Mouse (Mus musculus) limb, embryonic 14.5 days (tissue): ENCODE results near the gene B3gnt3. TPM values are rescaled to one million over a fixed set of nuclear protein-coding genes. Genes with fewer than 3 reads are reported as not detected.
"Not testable (repeated sequence)": the region's sequence is repeated elsewhere in the genome, so short reads cannot be mapped to it uniquely, and the experiment has no call there.

Source experiments
- ATAC-seq: fragments of 200-750 bp; cut with Nextera tagmentation; 2 replicates; pipeline ENCODE4 v1.8.0; 2017; ENCODE audit warnings: low read depth, moderate number of reproducible peaks, moderate TSS enrichment; ENCODE audit not compliant: low FRiP score
- DNase-seq: peaks from one replicate; pipeline ENCODE4 v3.0.0-alpha.2; 2015; ENCODE audit warnings: low spot score
- H3K27ac ChIP-seq: fragments of 300-500 bp; sonication (generic); replicated peaks from 2 replicates; pipeline ENCODE4 v1.5.1; 2014; ENCODE audit warnings: low read depth, mild to moderate bottlenecking, low read length, moderate library complexity, mixed read lengths
- H3K27me3 ChIP-seq: fragments of 300-500 bp; sonication (generic); 2 replicates; pipeline ENCODE4 v1.6.1; 2014; ENCODE audit warnings: low read length, mixed read lengths; ENCODE audit not compliant: control insufficient read depth, insufficient read depth
- H3K36me3 ChIP-seq: fragments of 300-500 bp; sonication (generic); 2 replicates; pipeline ENCODE4 v1.6.1; 2014; ENCODE audit warnings: mild to moderate bottlenecking, low read length, moderate library complexity, mixed read lengths; ENCODE audit not compliant: control insufficient read depth, insufficient read depth
- H3K4me1 ChIP-seq: fragments of 300-500 bp; sonication (generic); 2 replicates; pipeline ENCODE4 v1.6.1; 2014; ENCODE audit warnings: antibody characterized with exemption, low read length, mixed read lengths; ENCODE audit not compliant: control insufficient read depth, insufficient read depth
- H3K4me2 ChIP-seq: fragments of 300-500 bp; sonication (generic); replicated peaks from 2 replicates; pipeline ENCODE4 v1.6.1; 2014; ENCODE audit warnings: low read depth, mild to moderate bottlenecking, low read length, moderate library complexity; ENCODE audit not compliant: severe bottlenecking
- H3K4me3 ChIP-seq: fragments of 300-500 bp; sonication (generic); replicated peaks from 2 replicates; pipeline ENCODE4 v1.5.1; 2014; ENCODE audit warnings: low read length
- H3K9ac ChIP-seq: fragments of 300-500 bp; sonication (generic); 2 replicates; pipeline ENCODE4 v1.6.1; 2014; ENCODE audit warnings: mild to moderate bottlenecking, low read depth, low read length, moderate library complexity; ENCODE audit not compliant: severe bottlenecking
- H3K9me3 ChIP-seq: fragments of 300-500 bp; sonication (generic); 2 replicates; pipeline ENCODE4 v1.6.1; 2016; ENCODE audit warnings: low read length; ENCODE audit not compliant: control insufficient read depth
- POLR2A ChIP-seq: fragments of 200-500 bp; IDR thresholded peaks from 2 replicates; pipeline ENCODE4 v1.8.0; 2012; ENCODE audit warnings: inconsistent platforms, mild to moderate bottlenecking, moderate library complexity, borderline replicate concordance; ENCODE audit not compliant: insufficient read depth, insufficient read length; ENCODE audit errors: extremely low read depth
- WGBS: fragments of 180-500 bp; shearing (Covaris S2); extraction: QIAGEN DNeasy Blood & Tissue Kit; methylation state at CpG from one replicate; pipeline ENCODE4 v1.1.7; 2014; 5-methylcytosine and 5-hydroxymethylcytosine counted together
- polyA plus RNA-seq, 2 experiments: library from polyadenylated mRNA; depleted of rRNA in 1 of 2; stranded (reverse) in 1 of 2; unstranded in 1 of 2; fragments of >200 nt; fragmentation: Nextera tagmentation in 1 of 2; extraction: Ambion mirVana in 1 of 2; gene quantifications; 2 replicates each; pipeline versions ENCODE4 v1.2.1 to v1.2.3; 2012 to 2014

B3gnt3 gene
- polyA plus RNA-seq, 2 experiments, result 0.67 to 1.1 TPM

DNA sequence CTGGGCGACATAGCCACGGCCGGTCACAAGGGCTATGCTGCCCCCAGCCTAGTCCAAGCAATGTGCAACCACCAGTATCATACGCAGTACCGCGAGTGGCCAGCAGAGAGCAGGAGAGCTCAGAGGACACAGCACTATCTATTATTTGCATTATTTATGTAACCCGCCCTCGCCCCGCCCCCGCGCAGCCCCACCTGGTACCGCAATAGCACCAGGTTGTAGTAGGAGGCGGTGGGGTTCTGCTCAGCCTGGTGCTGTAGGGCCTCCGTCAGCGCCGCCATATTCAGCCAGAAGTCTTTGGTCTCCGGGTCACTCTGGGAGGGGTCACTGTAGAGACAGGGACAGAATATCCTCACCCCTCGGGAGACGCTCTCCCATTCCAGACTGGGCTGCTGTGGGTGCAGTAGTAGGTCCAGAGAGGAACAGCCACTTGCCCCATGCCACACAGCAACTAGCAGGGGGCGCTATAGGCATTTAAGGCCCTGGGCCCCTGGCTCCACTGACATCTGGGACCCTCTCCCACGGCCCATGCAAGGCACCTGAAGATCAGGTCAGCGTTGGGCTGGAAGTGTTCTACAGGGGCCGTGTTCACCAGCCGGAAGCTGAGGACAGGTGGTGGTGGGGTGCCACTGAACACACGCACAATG, 8.3 kb upstream of the B3gnt3 start:
- Histone ChIP-seq H3K36me3 (no peaks in the 10 kb centered on the region), H3K4me2 (peak overlapping the region; percentile 40), H3K9ac (no peak overlapping the region), H3K27ac (no peak overlapping the region), H3K4me1 (no peaks in the 10 kb centered on the region), H3K4me3 (no peak overlapping the region; the same call in 1 of the 2 replicates), H3K27me3 (peaks cover 27% of the 10 kb centered on the region), H3K9me3 (no peaks in the 10 kb centered on the region)
- no peak for TF ChIP-seq POLR2A
- ATAC-seq, result peak; percentile 35
- WGBS, result 23% methylated on average over 23 of the region's 25 CpGs
- peak; percentile 54 for DNase-seq

DNA sequence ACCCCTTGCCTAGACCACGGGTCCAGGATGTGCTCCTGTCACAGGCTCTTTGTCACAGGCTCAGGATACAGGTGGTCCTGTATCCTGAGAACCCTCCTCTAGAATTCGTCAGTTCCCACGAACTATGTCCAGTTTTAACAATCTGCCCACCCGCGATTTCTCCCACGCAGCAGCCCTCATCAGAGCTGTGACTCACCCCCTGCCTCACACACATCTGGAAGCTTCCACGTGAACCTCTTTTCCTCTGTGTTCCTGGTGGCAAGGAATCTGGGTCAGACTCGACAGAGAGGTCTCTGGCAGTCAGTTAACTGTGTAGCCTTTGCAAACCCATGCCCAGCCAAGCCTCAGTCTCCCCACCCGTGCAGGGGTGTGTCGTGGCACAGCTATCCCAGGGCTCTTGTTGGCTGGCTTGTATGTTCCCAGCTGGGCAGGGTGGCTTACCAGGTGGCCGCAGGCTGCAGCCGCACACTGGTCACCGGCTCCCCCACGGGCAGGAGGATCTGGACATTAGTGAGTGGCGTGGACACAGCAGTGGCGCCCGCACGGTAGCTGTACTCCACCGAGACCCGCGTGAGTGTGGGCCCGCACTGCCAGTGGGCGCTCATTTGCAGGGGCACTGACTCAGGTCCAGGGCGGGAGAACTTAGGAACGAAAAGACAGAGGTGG, 7.7 kb upstream of the B3gnt3 start:
- 42% methylated on average over 25 of the region's 25 CpGs for WGBS
- TF ChIP-seq POLR2A, result no peak
- no peaks in the 10 kb centered on the region for H3K36me3 ChIP-seq
- H3K4me1 ChIP-seq, result no peaks in the 10 kb centered on the region
- ATAC-seq (no peak), DNase-seq (no peak)
- peak overlapping the region; percentile 40; the same call in 1 of the 2 replicates for H3K4me2 ChIP-seq
- H3K4me3 ChIP-seq, result no peak overlapping the region
- H3K9me3 ChIP-seq, result no peaks in the 10 kb centered on the region
- no peak overlapping the region for H3K27ac ChIP-seq
- H3K9ac ChIP-seq, result no peak overlapping the region
- peaks cover 28% of the 10 kb centered on the region for H3K27me3 ChIP-seq

DNA sequence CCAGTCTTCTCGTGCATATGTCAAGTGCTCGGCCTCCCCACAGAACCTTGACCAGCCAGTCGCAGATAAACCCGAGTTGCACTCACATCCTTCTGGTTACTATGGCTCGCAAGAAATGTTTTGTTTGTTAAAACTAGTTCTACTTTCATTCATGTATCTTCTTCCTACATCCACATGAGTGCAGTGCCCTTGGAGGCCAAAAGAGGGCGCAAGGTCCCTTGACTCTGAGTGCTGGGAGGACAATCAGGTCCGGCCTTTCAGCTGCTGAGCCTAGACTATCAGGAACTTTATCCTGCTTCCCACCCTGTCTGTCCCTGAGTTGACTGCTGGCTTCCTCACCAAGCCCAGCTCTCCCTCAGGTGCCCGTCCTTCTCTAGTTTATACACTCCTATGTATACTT, 6.3 kb upstream of the B3gnt3 start:
- Histone ChIP-seq H3K4me1 (no peaks in the 10 kb centered on the region), H3K27me3 (peaks cover 30% of the 10 kb centered on the region), H3K4me3 (no peak overlapping the region), H3K9me3 (no peaks in the 10 kb centered on the region), H3K9ac (no peak overlapping the region), H3K36me3 (no peaks in the 10 kb centered on the region), H3K4me2 (no peak overlapping the region), H3K27ac (no peak overlapping the region)
- 41% methylated on average over 8 of the region's 8 CpGs for WGBS
- no peak for TF ChIP-seq POLR2A
- ATAC-seq, result no peak
- DNase-seq, result peak; percentile 37

GRCm38 (mm10) chr8:71703400-71703799, 1.8 kb upstream of the B3gnt3 start:
- H3K9me3 ChIP-seq, H3K27ac ChIP-seq, DNase-seq, ATAC-seq, H3K9ac ChIP-seq, H3K4me2 ChIP-seq, H3K4me1 ChIP-seq, H3K4me3 ChIP-seq, H3K36me3 ChIP-seq: not testable (repeated sequence)
- H3K27me3 ChIP-seq, result peaks cover 56% of the 10 kb centered on the region

DNA sequence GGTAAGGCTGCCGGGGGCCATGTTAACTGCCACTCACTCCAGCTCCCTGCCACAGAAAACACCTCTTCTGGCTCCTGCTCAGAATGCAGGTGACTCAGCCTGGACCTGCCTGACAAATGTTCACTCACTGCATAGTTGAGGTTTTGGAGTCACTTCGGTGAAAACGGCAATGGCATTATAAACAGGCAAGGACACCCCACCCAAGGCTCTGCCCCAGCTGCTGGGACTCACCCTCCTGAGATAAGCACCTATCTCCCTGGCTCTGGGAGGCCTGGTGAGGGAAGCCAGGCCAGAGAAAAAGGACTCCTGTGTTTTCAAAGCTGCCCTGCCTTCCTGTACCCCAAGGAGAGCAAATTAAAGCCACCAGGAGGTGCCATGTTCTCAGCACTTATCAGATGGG, 1.3 kb upstream of the B3gnt3 start:
- H3K4me1 ChIP-seq, result peaks cover 5% of the 10 kb centered on the region
- H3K4me2 ChIP-seq, result no peak overlapping the region
- no peak for DNase-seq
- no peaks in the 10 kb centered on the region for H3K9me3 ChIP-seq
- peaks cover 54% of the 10 kb centered on the region for H3K27me3 ChIP-seq
- no peak overlapping the region for H3K9ac ChIP-seq
- no peaks in the 10 kb centered on the region for H3K36me3 ChIP-seq
- no peak for TF ChIP-seq POLR2A
- no peak overlapping the region for H3K27ac ChIP-seq
- no peak for ATAC-seq
- no peak overlapping the region for H3K4me3 ChIP-seq
- 76% methylated on average over 3 of the region's 3 CpGs for WGBS
